Mouse (Mus musculus) lung, adult 2 months (tissue): ENCODE measurements around the gene Man2b2.

Source experiments
- CTCF ChIP-seq: fragments of 200-500 bp; IDR thresholded peaks from 2 replicates; pipeline ENCODE4 v1.5.1; 2011; ENCODE audit warnings: mild to moderate bottlenecking, low read length, control low read depth; ENCODE audit not compliant: insufficient read depth
- POLR2A ChIP-seq: fragments of 200-500 bp; IDR thresholded peaks from 2 replicates; pipeline ENCODE4 v1.6.1; 2011; ENCODE audit warnings: low read depth, mild to moderate bottlenecking, control low read depth, low read length, borderline replicate concordance; ENCODE audit errors: extremely low read depth

GRCm38 (mm10) chr5:36814554-36814953 lies 15.9 kb downstream of the Man2b2 start:
- TF ChIP-seq CTCF: 0 out of 2 replicates have a peak, but pooled peaks have one; percentile 6
- no peak for TF ChIP-seq POLR2A
